Mouse (Mus musculus) heart, adult 2 months (tissue): Measurements from ENCODE around the gene Gm973. TPM values are rescaled to one million over a fixed set of nuclear protein-coding genes. Genes with fewer than 3 reads are reported as not detected.

Experiments used
- DNase-seq, 2 experiments: peaks; one replicate each; pipeline ENCODE4 v3.0.0; 2021
- H3K27ac ChIP-seq: fragments of 200-600 bp; 2 replicates; pipeline ENCODE4 v1.8.1; 2022
- H3K27me3 ChIP-seq: fragments of 200-500 bp; 2 replicates; pipeline ENCODE4 v1.6.1; 2012; ENCODE audit warnings: mild to moderate bottlenecking, low read length, inconsistent platforms, mixed read lengths; ENCODE audit not compliant: control insufficient read depth, insufficient read depth
- H3K36me3 ChIP-seq: fragments of 200-500 bp; 2 replicates; pipeline ENCODE4 v1.6.1; 2012; ENCODE audit warnings: low read length, inconsistent platforms; ENCODE audit not compliant: control insufficient read depth, insufficient read depth
- H3K4me1 ChIP-seq: fragments of 200-500 bp; 2 replicates; pipeline ENCODE4 v1.6.1; 2011; ENCODE audit warnings: low read length; ENCODE audit not compliant: control insufficient read depth, insufficient read depth
- H3K4me3 ChIP-seq: fragments of 200-600 bp; 2 replicates; pipeline ENCODE4 v1.8.1; 2022
- H3K79me2 ChIP-seq: fragments of 200-500 bp; replicated peaks from 2 replicates; pipeline ENCODE4 v1.6.1; 2012; ENCODE audit warnings: mild to moderate bottlenecking, inconsistent platforms, low read length, moderate library complexity, mixed read lengths; ENCODE audit not compliant: control insufficient read depth, insufficient read depth
- H3K9ac ChIP-seq: fragments of 200-500 bp; 2 replicates; pipeline ENCODE4 v1.6.1; 2012; ENCODE audit warnings: low read depth, mild to moderate bottlenecking, control low read depth, inconsistent platforms, low read length, mixed read lengths
- CTCF ChIP-seq: fragments of 200-600 bp; IDR thresholded peaks from 2 replicates; pipeline ENCODE4 v1.8.1; 2022; ENCODE audit warnings: antibody characterized with exemption, mild to moderate bottlenecking, moderate library complexity
- EP300 ChIP-seq: fragments of 200-500 bp; IDR thresholded peaks from 2 replicates; pipeline ENCODE4 v1.6.1; 2011; ENCODE audit warnings: low read depth, low read length, control low read depth; ENCODE audit not compliant: insufficient read depth
- POLR2A ChIP-seq: fragments of 200-500 bp; IDR thresholded peaks from 2 replicates; pipeline ENCODE4 v1.6.1; 2011; ENCODE audit warnings: mild to moderate bottlenecking, low read depth, low read length, control low read depth; ENCODE audit not compliant: insufficient read depth
- WGBS: fragments of 180-500 bp; shearing (Covaris S2); methylation state at CpG from one replicate; pipeline ENCODE4 v1.1.7; 2018; 5-methylcytosine and 5-hydroxymethylcytosine counted together
- intact Hi-C: fragments of 180-260 bp; cut with DNase I; formaldehyde crosslinking; loops from one replicate; pipeline ENCODE4 v1.15.1; 2025
- polyA plus RNA-seq: library from polyadenylated mRNA; depleted of rRNA; stranded (reverse); fragments of >200 nt; gene quantifications from 2 replicates; pipeline ENCODE4 v1.2.3, GENCODE M21; 2012
- total RNA-seq, 2 experiments: library from RNA; stranded (reverse); gene quantifications; 2 replicates each; pipeline ENCODE4 v1.2.3; 2021

The Gm973 gene
- total and polyA plus RNA-seq, 3 experiments: 0.30 to 0.45 TPM; not detected in 1

GRCm38 (mm10) chr1:59594586-59595266 lies 78.7 kb downstream of the Gm973 start:
- H3K9ac ChIP-seq: no peak overlapping the region
- intact Hi-C loops: no loop called here
- no peak overlapping the region for H3K27ac ChIP-seq
- no peak for TF ChIP-seq EP300
- no peak for TF ChIP-seq POLR2A
- TF ChIP-seq CTCF: no peak
- H3K4me3 ChIP-seq: no peak overlapping the region
- no peak for DNase-seq
- H3K36me3 ChIP-seq: no peaks in the 10 kb centered on the region
- no peaks in the 10 kb centered on the region; the same call in 1 of the 2 replicates for H3K27me3 ChIP-seq
- WGBS: 86% methylated on average over 11 of the region's 11 CpGs
- H3K79me2 ChIP-seq: no peaks in the 10 kb centered on the region
- H3K4me1 ChIP-seq: no peaks in the 10 kb centered on the region

DNA sequence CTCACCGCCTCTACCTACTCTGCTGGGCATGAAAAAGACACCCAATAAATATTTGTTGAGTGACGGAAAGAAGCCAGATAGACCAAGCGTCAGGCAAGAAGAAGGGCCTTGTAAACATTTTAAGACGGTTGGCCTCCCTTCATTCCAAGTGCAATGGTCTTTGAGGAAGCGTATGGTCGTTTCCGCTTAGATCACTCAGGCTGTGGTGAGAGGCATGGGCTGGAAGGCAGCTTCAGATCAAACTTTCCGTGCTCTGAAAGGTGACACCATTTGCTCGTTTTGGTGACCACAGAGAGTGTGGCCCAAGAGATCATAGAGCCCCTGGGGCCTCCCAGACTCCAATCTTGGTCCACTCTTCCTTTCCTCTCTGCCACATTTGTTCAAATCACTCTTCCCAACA lies 79.5 kb downstream of the Gm973 start:
- H3K4me3 ChIP-seq: no peak overlapping the region
- intact Hi-C loops: no loop called here
- H3K79me2 ChIP-seq: no peaks in the 10 kb centered on the region
- no peak overlapping the region for H3K27ac ChIP-seq
- H3K9ac ChIP-seq: no peak overlapping the region
- H3K4me1 ChIP-seq: no peaks in the 10 kb centered on the region
- no peak for DNase-seq
- H3K27me3 ChIP-seq: no peaks in the 10 kb centered on the region; the same call in 1 of the 2 replicates
- TF ChIP-seq EP300: no peak
- no peak for TF ChIP-seq CTCF
- TF ChIP-seq POLR2A: no peak
- H3K36me3 ChIP-seq: no peaks in the 10 kb centered on the region
- 69% methylated on average over 9 of the region's 9 CpGs for WGBS

- Histone ChIP-seq H3K27me3 (no peaks in the 10 kb centered on the region), H3K9ac (no peak overlapping the region), H3K27ac (no peak overlapping the region), H3K36me3 (no peaks in the 10 kb centered on the region), H3K4me1 (no peaks in the 10 kb centered on the region), H3K4me3 (no peak overlapping the region), H3K79me2 (no peaks in the 10 kb centered on the region)
- WGBS: 44% methylated on average over 11 of the region's 11 CpGs
- no peak for DNase-seq
- TF ChIP-seq POLR2A: no peak
- TF ChIP-seq EP300: no peak
- no peak for TF ChIP-seq CTCF
- intact Hi-C loops: no loop called here
These were observed 86.7 kb downstream of the Gm973 start for GRCm38 (mm10) chr1:59602531-59603416.

DNA sequence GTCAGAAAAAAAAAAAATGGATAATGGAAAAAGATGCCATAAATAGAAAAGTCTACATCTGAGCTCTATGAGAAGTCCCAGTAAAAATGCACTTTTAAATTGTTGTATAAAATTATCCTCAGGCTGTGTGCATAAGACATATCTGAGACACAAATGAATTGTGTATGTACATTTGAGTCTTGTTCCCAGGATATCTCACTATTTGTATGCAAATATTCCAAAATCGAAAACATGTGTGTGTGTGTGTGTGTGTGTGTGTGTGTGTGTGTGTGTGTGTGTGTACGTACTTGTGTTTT lies 87.3 kb downstream of the Gm973 start:
- no peak overlapping the region for H3K9ac ChIP-seq
- no peak for TF ChIP-seq CTCF
- TF ChIP-seq POLR2A: no peak
- no peak for TF ChIP-seq EP300
- H3K79me2 ChIP-seq: no peaks in the 10 kb centered on the region
- H3K4me1 ChIP-seq: no peaks in the 10 kb centered on the region
- H3K27ac ChIP-seq: no peak overlapping the region
- intact Hi-C loops: no loop called here
- H3K27me3 ChIP-seq: no peaks in the 10 kb centered on the region
- H3K4me3 ChIP-seq: no peak overlapping the region
- DNase-seq: no peak
- 79% methylated on average over 2 of the region's 2 CpGs for WGBS
- H3K36me3 ChIP-seq: no peaks in the 10 kb centered on the region

GRCm38 (mm10) chr1:59603893-59604292 lies 87.8 kb downstream of the Gm973 start:
- Histone ChIP-seq H3K9ac (no peak overlapping the region), H3K36me3 (no peaks in the 10 kb centered on the region), H3K79me2 (no peaks in the 10 kb centered on the region), H3K27me3 (no peaks in the 10 kb centered on the region), H3K4me1 (no peaks in the 10 kb centered on the region), H3K4me3 (no peak overlapping the region), H3K27ac (no peak overlapping the region)
- 29% methylated on average over 11 of the region's 11 CpGs for WGBS
- TF ChIP-seq EP300 (no peak), CTCF (peak; percentile 40), POLR2A (no peak)
- intact Hi-C loops: no loop called here
- DNase-seq: no peak

DNA sequence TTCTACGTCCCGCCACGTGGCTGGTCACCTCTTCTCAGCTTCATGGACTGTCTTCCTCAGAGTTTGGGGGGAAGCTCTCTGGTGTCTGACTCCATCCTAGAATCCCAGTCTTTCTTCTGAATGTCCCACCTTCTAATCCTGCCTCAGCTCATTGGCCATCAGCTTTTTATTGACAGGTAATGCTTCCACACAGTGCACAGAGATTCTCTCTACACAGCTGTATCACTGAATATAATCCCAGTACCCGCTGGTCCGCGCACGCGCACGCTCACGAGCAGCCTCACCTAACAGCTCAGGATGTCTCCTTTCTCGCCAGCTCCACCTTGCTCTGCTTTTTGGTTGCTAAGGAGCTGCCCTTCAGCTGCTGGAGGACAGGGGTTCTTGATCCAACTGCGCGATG lies 90.4 kb downstream of the Gm973 start:
- H3K27me3 ChIP-seq: no peaks in the 10 kb centered on the region
- no peak overlapping the region for H3K4me3 ChIP-seq
- H3K79me2 ChIP-seq: no peaks in the 10 kb centered on the region
- no peak overlapping the region for H3K27ac ChIP-seq
- no peak overlapping the region for H3K9ac ChIP-seq
- no peaks in the 10 kb centered on the region for H3K4me1 ChIP-seq
- TF ChIP-seq POLR2A (no peak), EP300 (no peak), CTCF (no peak)
- WGBS: 90% methylated on average over 13 of the region's 13 CpGs
- H3K36me3 ChIP-seq: no peaks in the 10 kb centered on the region
- DNase-seq: no peak
- intact Hi-C loops: no loop called here
